In the genomic region with DNA sequence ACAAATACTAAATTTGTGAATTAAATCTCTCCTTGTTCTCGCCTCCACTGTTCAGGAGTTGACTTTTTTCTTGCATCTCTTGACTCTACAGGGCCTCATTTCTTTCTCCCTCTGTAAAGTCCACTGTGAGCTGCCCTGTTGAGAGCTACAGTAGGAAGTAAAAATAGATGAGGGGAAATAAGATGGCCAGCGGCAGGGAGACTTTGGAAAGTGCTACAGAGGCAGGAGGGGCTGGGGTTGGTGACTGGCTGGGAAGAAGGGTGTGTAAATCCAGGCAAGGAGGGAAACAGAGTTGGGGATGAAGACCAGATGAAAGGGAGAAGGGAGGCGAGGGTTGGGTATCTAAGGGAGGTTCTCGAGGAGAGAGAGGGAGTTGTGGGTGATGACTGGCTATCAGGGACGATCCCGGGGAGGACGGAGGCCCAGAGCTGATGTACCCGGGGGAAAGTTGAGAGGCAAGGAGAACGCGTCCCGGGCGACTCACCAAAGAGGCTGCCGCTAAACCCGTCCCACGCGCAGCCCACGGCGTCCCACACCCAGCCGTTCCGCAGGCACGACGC, we compare ENCODE assay signal across 1 mouse cellular context.
TF ChIP-seq lines count a peak whose summit lies in the region.

No protein-coding gene starts in this region.

TF ChIP-seq in MEL, 35 proteins besides CTCF, POLR2A, EP300 and RAD21 (continued from another document):
- no peak for TF ChIP-seq NRF1 (IDR thresholded peaks at IDR 0.05; ENCODE audit: insufficient read depth, low read depth, low read length, poor library complexity, severe bottlenecking)
- no peak for TF ChIP-seq MAZ (IDR thresholded peaks at IDR 0.05; ENCODE audit: low read depth, low read length)
- TF ChIP-seq HCFC1 (IDR thresholded peaks at IDR 0.05; ENCODE audit: low read depth, low read length), result 0 out of 2 replicates have a peak, but pooled peaks have one; percentile 38
- no peak for TF ChIP-seq TBP (IDR thresholded peaks at IDR 0.05; ENCODE audit: low read depth, low read length)
- no peak for TF ChIP-seq TAL1 (IDR thresholded peaks at IDR 0.05; ENCODE audit: low read length)
- TF ChIP-seq USF1 (IDR thresholded peaks at IDR 0.05; ENCODE audit: low read depth, low read length), result no peak
- TF ChIP-seq MAFK (IDR thresholded peaks at IDR 0.05; ENCODE audit: borderline replicate concordance, low read depth, low read length), result no peak
- no peak for TF ChIP-seq MXI1 (IDR thresholded peaks at IDR 0.05; ENCODE audit: low read depth, low read length)
- no peak for TF ChIP-seq CHD2 (IDR thresholded peaks at IDR 0.05; ENCODE audit: low read length)
- no peak for TF ChIP-seq BHLHE40 (IDR thresholded peaks at IDR 0.05; ENCODE audit: borderline replicate concordance, low read depth, low read length)
- TF ChIP-seq ZKSCAN1 (IDR thresholded peaks at IDR 0.05; ENCODE audit: low read depth, low read length), result no peak
- TF ChIP-seq E2F4 (IDR thresholded peaks at IDR 0.05; ENCODE audit: borderline replicate concordance, low read depth, low read length), result no peak
- TF ChIP-seq CHD1 (IDR thresholded peaks at IDR 0.05; ENCODE audit: low read depth, low read length), result 0 out of 2 replicates have a peak, but pooled peaks have one; percentile 47
